Mouse (Mus musculus) myocyte (in vitro differentiated cells): ENCODE measurements at regions not wholly inside any gene's neighbourhood (a gene's known extent, or its start where the extent isn't known, plus 50 kb on each side); places are given as distances from the start of the nearest gene placed in this dataset.

ENCODE experiments used
- H3K27me3 ChIP-seq: one replicate; pipeline ENCODE4 v1.6.1; 2011; ENCODE audit not compliant: control insufficient read depth, insufficient read depth, insufficient read length
- H3K36me3 ChIP-seq: one replicate; pipeline ENCODE4 v1.6.1; 2011; ENCODE audit not compliant: control insufficient read depth, insufficient read depth
- H3K4me2 ChIP-seq: one replicate; pipeline ENCODE4 v1.6.1; 2011; ENCODE audit warnings: low read depth, control low read depth
- H3K4me3 ChIP-seq: one replicate; pipeline ENCODE4 v1.5.1; 2011; ENCODE audit warnings: mild to moderate bottlenecking, control low read depth, moderate library complexity
- H3K79me2 ChIP-seq: one replicate; pipeline ENCODE4 v1.6.1; 2011; ENCODE audit not compliant: control insufficient read depth, insufficient read depth
- H3ac ChIP-seq: one replicate; pipeline ENCODE4 v1.6.1; 2011; ENCODE audit not compliant: control insufficient read depth, insufficient read length
- E2F4 ChIP-seq: IDR thresholded peaks from one replicate; pipeline ENCODE4 v1.6.1; 2011; ENCODE audit warnings: mild to moderate bottlenecking, control low read depth, moderate library complexity; ENCODE audit not compliant: insufficient read depth
- MAX ChIP-seq: IDR thresholded peaks from one replicate; pipeline ENCODE4 v1.6.1; 2011; ENCODE audit warnings: low read depth, mild to moderate bottlenecking, control low read depth
- MYOD1 ChIP-seq, 3 experiments: IDR thresholded peaks; one replicate each; pipeline ENCODE4 v1.6.1; 2011; ENCODE audit warnings: control low read depth in 2 of 3, low read depth in 2 of 3, mild to moderate bottlenecking in 2 of 3, moderate library complexity in 1 of 3; ENCODE audit not compliant: insufficient read length in 2 of 3, control insufficient read depth in 1 of 3
- MYOG ChIP-seq, 3 experiments: IDR thresholded peaks; one replicate each; pipeline ENCODE4 v1.6.1; 2011; ENCODE audit warnings: control low read depth in 2 of 3, low read depth in 2 of 3, mild to moderate bottlenecking in 2 of 3; ENCODE audit not compliant: insufficient read length in 2 of 3, control insufficient read depth in 1 of 3, insufficient read depth in 1 of 3
- POLR2A ChIP-seq: IDR thresholded peaks from one replicate; pipeline ENCODE4 v1.6.1; 2011; ENCODE audit warnings: low read depth, mild to moderate bottlenecking, control low read depth, moderate library complexity; ENCODE audit not compliant: insufficient read length
- POLR2AphosphoS2 ChIP-seq: IDR thresholded peaks from one replicate; pipeline ENCODE4 v1.6.1; 2011; ENCODE audit warnings: low read depth, control low read depth; ENCODE audit not compliant: insufficient read length
- TCF3 ChIP-seq: IDR thresholded peaks from one replicate; pipeline ENCODE4 v1.6.1; 2011; ENCODE audit warnings: low read depth, control low read depth; ENCODE audit not compliant: insufficient read length
- USF1 ChIP-seq: IDR thresholded peaks from one replicate; pipeline ENCODE4 v1.6.1; 2011; ENCODE audit warnings: low read depth, mild to moderate bottlenecking, control low read depth, moderate library complexity

DNA sequence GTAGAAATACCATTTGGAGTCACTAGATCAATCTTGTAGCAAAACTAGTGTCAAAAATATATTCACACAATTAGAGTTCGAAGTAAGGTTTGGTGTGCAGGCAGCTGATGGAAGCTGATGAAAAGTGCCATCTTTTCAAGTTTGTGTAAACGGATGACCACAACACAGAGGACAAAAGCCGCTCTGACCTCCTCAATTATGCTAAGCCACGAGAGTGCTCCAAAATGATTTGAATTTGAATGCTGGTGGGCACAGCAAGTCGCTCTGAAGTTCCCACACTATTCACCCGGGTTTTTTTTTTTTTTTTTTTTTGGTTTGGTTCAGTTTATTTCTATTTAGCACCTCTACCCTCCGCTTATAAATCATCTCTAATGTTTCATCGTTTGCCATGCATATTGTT, 68.5 kb upstream of the Pitx2 start:
- H3K4me2 ChIP-seq = no peak overlapping the region
- no peaks in the 10 kb centered on the region for H3K36me3 ChIP-seq
- H3K4me3 ChIP-seq = no peak overlapping the region
- no peaks in the 10 kb centered on the region for H3K27me3 ChIP-seq
- TF ChIP-seq USF1 = no peak
- no peak for TF ChIP-seq MAX
- TF ChIP-seq MYOG (IDR thresholded peaks at IDR 0.05; ENCODE audit: control insufficient read depth in 1 of 3, insufficient read depth in 1 of 3, insufficient read length in 2 of 3, low read depth in 2 of 3) = no peak
- TF ChIP-seq E2F4 = no peak
- TF ChIP-seq TCF3 = no peak
- no peak for TF ChIP-seq POLR2AphosphoS2
- H3ac ChIP-seq = no peak overlapping the region
- no peaks in the 10 kb centered on the region for H3K79me2 ChIP-seq

GRCm38 (mm10) chr3:129131877-129132433, 67.7 kb upstream of the Pitx2 start:
- Histone ChIP-seq H3K27me3 (no peaks in the 10 kb centered on the region), H3K4me2 (no peak overlapping the region), H3ac (no peak overlapping the region), H3K36me3 (no peaks in the 10 kb centered on the region), H3K4me3 (no peak overlapping the region), H3K79me2 (no peaks in the 10 kb centered on the region)
- no peak for TF ChIP-seq POLR2A
- TF ChIP-seq MAX = no peak
- TF ChIP-seq MYOD1 (IDR thresholded peaks at IDR 0.05; ENCODE audit: control insufficient read depth in 1 of 3, insufficient read length in 2 of 3, low read depth in 2 of 3) = no peak
